Comparison of ENCODE assay signal across 13 mouse cellular contexts in genomic region chr15:101070762-101071161, GRCm38 (mm10). TPM values are rescaled to one million over a fixed set of nuclear protein-coding genes. Genes with fewer than 3 reads are reported as not detected.
DNase-seq lines count a peak whose midpoint lies in the region; ATAC-seq and TF ChIP-seq lines count a peak whose summit lies in the region.
"Had no signal": no experiment of that assay in that cellular context is flagged by ENCODE, and none has a peak within 500 bp of the region (broad histone marks: within the 10 kb centered on the region; RNA-seq: fewer than 3 reads in every experiment).

No protein-coding gene starts in this region.

- H3K4me3 ChIP-seq in midbrain, embryonic 10.5 days, result peak overlapping the region; percentile 18; the same call in 1 of the 2 replicates
- H3K4me3 ChIP-seq in midbrain, embryonic 13.5 days (replicated peaks), result no peak overlapping the region
- no peak overlapping the region for H3K4me3 ChIP-seq in intestine, embryonic 16.5 days (ENCODE audit: low read length)
- no peak overlapping the region for H3K4me3 ChIP-seq in limb, embryonic 12.5 days (replicated peaks)
- no peak overlapping the region for H3K4me3 ChIP-seq in stomach, postnatal 0 days (ENCODE audit: low read depth, low read length)
- no peak overlapping the region for H3K4me3 ChIP-seq in thymus, adult 2 months (ENCODE audit: control insufficient read depth, insufficient read depth, low read length)
- H3K4me3 ChIP-seq: heart, embryonic 15.5 days had no signal

- H3K4me1 ChIP-seq in midbrain, embryonic 10.5 days, result peaks cover 100% of the 10 kb centered on the region
- H3K4me1 ChIP-seq in midbrain, embryonic 13.5 days (replicated peaks), result peaks cover 71% of the 10 kb centered on the region
- peaks cover 51% of the 10 kb centered on the region for H3K4me1 ChIP-seq in intestine, embryonic 16.5 days (ENCODE audit: control insufficient read depth, insufficient read depth, low read length)
- peaks cover 76% of the 10 kb centered on the region for H3K4me1 ChIP-seq in limb, embryonic 12.5 days (replicated peaks)
- H3K4me1 ChIP-seq in stomach, postnatal 0 days (replicated peaks; ENCODE audit: control insufficient read depth, insufficient read depth), result peaks cover 10% of the 10 kb centered on the region; the same call in 1 of the 2 replicates
- H3K4me1 ChIP-seq in thymus, adult 2 months (replicated peaks; ENCODE audit: control insufficient read depth, insufficient read depth, low read length), result no peaks in the 10 kb centered on the region

- ATAC-seq in midbrain, embryonic 13.5 days, result no peak
- ATAC-seq in intestine, embryonic 16.5 days, result peak; percentile 66
- ATAC-seq in limb, embryonic 12.5 days (ENCODE audit: insufficient number of reproducible peaks, insufficient read depth, low FRiP score, low TSS enrichment, low read depth), result no peak
- ATAC-seq in stomach, postnatal 0 days (ENCODE audit: low FRiP score, low TSS enrichment), result peak; percentile 79
- ATAC-seq: activated CD4-positive, CD25-positive, alpha-beta regulatory T cell, adult 4 months; forebrain, postnatal 0 days had no signal

- H3K4me2 ChIP-seq in midbrain, embryonic 13.5 days (replicated peaks), result no peak overlapping the region
- no peak overlapping the region for H3K4me2 ChIP-seq in intestine, embryonic 16.5 days (ENCODE audit: low read depth, low read length)
- no peak overlapping the region; the same call in 1 of the 2 replicates for H3K4me2 ChIP-seq in limb, embryonic 12.5 days
- peak overlapping the region; percentile 14; the same call in 1 of the 2 replicates for H3K4me2 ChIP-seq in stomach, postnatal 0 days (replicated peaks; ENCODE audit: low read depth)
- H3K4me2 ChIP-seq: heart, embryonic 15.5 days had no signal

- peak overlapping the region; percentile 90 for H3K27ac ChIP-seq in midbrain, embryonic 10.5 days (replicated peaks)
- H3K27ac ChIP-seq in midbrain, embryonic 13.5 days, result no peak overlapping the region
- H3K27ac ChIP-seq in intestine, embryonic 16.5 days (ENCODE audit: low read length), result peak overlapping the region; percentile 72; the same call in 1 of the 2 replicates
- peak overlapping the region; percentile 68 for H3K27ac ChIP-seq in limb, embryonic 12.5 days
- H3K27ac ChIP-seq in stomach, postnatal 0 days (replicated peaks), result peak overlapping the region; percentile 79
- no peak overlapping the region for H3K27ac ChIP-seq in thymus, adult 2 months (ENCODE audit: control insufficient read depth, insufficient read depth, low read length)
- H3K27ac ChIP-seq: heart, embryonic 15.5 days; macrophage had no signal

- H3K27me3 ChIP-seq in midbrain, embryonic 10.5 days (ENCODE audit: low read depth, poor library complexity, severe bottlenecking), result no peaks in the 10 kb centered on the region
- H3K27me3 ChIP-seq in midbrain, embryonic 13.5 days, result 0 out of 2 replicates have a peak, but pooled peaks cover 3% of the 10 kb centered on the region
- no peaks in the 10 kb centered on the region for H3K27me3 ChIP-seq in intestine, embryonic 16.5 days (replicated peaks; ENCODE audit: control insufficient read depth, insufficient read depth, low read length)
- H3K27me3 ChIP-seq in limb, embryonic 12.5 days, result no peaks in the 10 kb centered on the region
- H3K27me3 ChIP-seq in stomach, postnatal 0 days (ENCODE audit: control insufficient read depth, insufficient read depth, low read length), result no peaks in the 10 kb centered on the region
- H3K27me3 ChIP-seq in thymus, adult 2 months (ENCODE audit: control insufficient read depth, insufficient read depth, low read length), result no peaks in the 10 kb centered on the region

- no peak for DNase-seq in midbrain, embryonic 10.5 days (ENCODE audit: low spot score)
- DNase-seq in stomach, postnatal 0 days (ENCODE audit: low spot score), result peak; percentile 76
- no peak for DNase-seq in retina, embryonic 14.5 days (ENCODE audit: low spot score)
- no peak for DNase-seq in spleen, postnatal 4 days (ENCODE audit: low spot score in 2 of 2)
- DNase-seq in thymus, adult 2 months, result no peak
- DNase-seq: cerebellum, adult 11-12 months; forebrain, postnatal 0 days had no signal

- WGBS in midbrain, embryonic 10.5 days, result 24% methylated on average over 5 of the region's 5 CpGs
- 30% methylated on average over 5 of the region's 5 CpGs for WGBS in midbrain, embryonic 13.5 days
- 20% methylated on average over 5 of the region's 5 CpGs for WGBS in intestine, embryonic 16.5 days
- 22% methylated on average over 5 of the region's 5 CpGs for WGBS in limb, embryonic 12.5 days
- WGBS in stomach, postnatal 0 days, result 30% methylated on average over 5 of the region's 5 CpGs
- WGBS in thymus, adult 2 months, result 80% methylated on average over 5 of the region's 5 CpGs

- peaks cover 26% of the 10 kb centered on the region for H3K36me3 ChIP-seq in midbrain, embryonic 10.5 days
- H3K36me3 ChIP-seq in midbrain, embryonic 13.5 days, result no peaks in the 10 kb centered on the region
- H3K36me3 ChIP-seq in intestine, embryonic 16.5 days (ENCODE audit: control insufficient read depth, insufficient read depth, low read length), result no peaks in the 10 kb centered on the region
- H3K36me3 ChIP-seq in limb, embryonic 12.5 days, result peaks cover 5% of the 10 kb centered on the region; the same call in 1 of the 2 replicates
- H3K36me3 ChIP-seq in stomach, postnatal 0 days (ENCODE audit: control insufficient read depth, insufficient read depth, low read length), result no peaks in the 10 kb centered on the region
- no peaks in the 10 kb centered on the region for H3K36me3 ChIP-seq in thymus, adult 2 months (ENCODE audit: control insufficient read depth, insufficient read depth, low read length)
- H3K36me3 ChIP-seq: heart, embryonic 15.5 days had no signal

- no peaks in the 10 kb centered on the region for H3K9me3 ChIP-seq in midbrain, embryonic 10.5 days (replicated peaks)
- no peaks in the 10 kb centered on the region for H3K9me3 ChIP-seq in midbrain, embryonic 13.5 days
- no peaks in the 10 kb centered on the region for H3K9me3 ChIP-seq in intestine, embryonic 16.5 days (ENCODE audit: control insufficient read depth, low read length)
- H3K9me3 ChIP-seq in limb, embryonic 12.5 days, result no peaks in the 10 kb centered on the region
- no peaks in the 10 kb centered on the region for H3K9me3 ChIP-seq in stomach, postnatal 0 days (ENCODE audit: control insufficient read depth, low read length)
- H3K9me3 ChIP-seq: heart, embryonic 15.5 days had no signal

- no peak for TF ChIP-seq CTCF in stomach, postnatal 0 days (IDR thresholded peaks at IDR 0.05; ENCODE audit: low read depth)
- TF ChIP-seq CTCF in thymus, adult 2 months (IDR thresholded peaks at IDR 0.05; ENCODE audit: borderline replicate concordance, control insufficient read depth, extremely low read depth, insufficient read depth, low read length, poor library complexity), result no peak

- peak; percentile 76 for TF ChIP-seq EP300 in stomach, postnatal 0 days (optimal IDR thresholded peaks at IDR 0.05)

- TF ChIP-seq POLR2A in thymus, adult 2 months (IDR thresholded peaks at IDR 0.05; ENCODE audit: control insufficient read depth, extremely low read depth, insufficient read depth, low read length, poor library complexity), result no peak

- no peak overlapping the region for H3K9ac ChIP-seq in midbrain, embryonic 13.5 days (replicated peaks)
- H3K9ac ChIP-seq in intestine, embryonic 16.5 days (ENCODE audit: low read depth, low read length), result no peak overlapping the region
- no peak overlapping the region; the same call in 1 of the 2 replicates for H3K9ac ChIP-seq in limb, embryonic 12.5 days (replicated peaks)
- peak overlapping the region; percentile 23 for H3K9ac ChIP-seq in stomach, postnatal 0 days (ENCODE audit: low read length)
- H3K9ac ChIP-seq: forebrain, postnatal 0 days; heart, embryonic 15.5 days had no signal

RNA-seq across cellular contexts. Expression of gene Fignl2, which starts 7.6 kb away (rescaled TPM):
- polyA plus RNA-seq in midbrain, embryonic 10.5 days (2016; fragmentation: Nextera tagmentation; extraction: Ambion mirVana), result 0.88 and 1.7 TPM in 2 replicates
- polyA plus RNA-seq in midbrain, embryonic 13.5 days (2015; fragmentation: Nextera tagmentation; extraction: Ambion mirVana), result 0.11 and 0.15 TPM in 2 replicates
- polyA plus RNA-seq in intestine, embryonic 16.5 days (2015; fragmentation: Nextera tagmentation; extraction: Ambion mirVana), result 0.12 TPM in 2 replicates
- polyA plus RNA-seq in limb, embryonic 12.5 days (2016; fragmentation: Nextera tagmentation; extraction: Ambion mirVana), result 0.38 and 0.56 TPM in 2 replicates
- polyA plus RNA-seq in stomach, postnatal 0 days (2015; fragmentation: Nextera tagmentation; extraction: Ambion mirVana), result 0.19 and 0.22 TPM in 2 replicates
- polyA plus RNA-seq in thymus, adult 2 months (2012; rRNA removed), result 0.86 and 1.4 TPM in 2 replicates
- polyA plus RNA-seq: activated CD4-positive, CD25-positive, alpha-beta regulatory T cell, adult 4 months had no signal

RNA-seq across cellular contexts. Expression of gene Gm47841, which starts 23.6 kb away (rescaled TPM):
- polyA plus RNA-seq in midbrain, embryonic 10.5 days (2016; fragmentation: Nextera tagmentation; extraction: Ambion mirVana), result not detected in 2 replicates
- not detected in 2 replicates for polyA plus RNA-seq in midbrain, embryonic 13.5 days (2015; fragmentation: Nextera tagmentation; extraction: Ambion mirVana)
- not detected in 2 replicates for polyA plus RNA-seq in intestine, embryonic 16.5 days (2015; fragmentation: Nextera tagmentation; extraction: Ambion mirVana)
- not detected in 2 replicates for polyA plus RNA-seq in limb, embryonic 12.5 days (2016; fragmentation: Nextera tagmentation; extraction: Ambion mirVana)
- not detected in 2 replicates for polyA plus RNA-seq in stomach, postnatal 0 days (2015; fragmentation: Nextera tagmentation; extraction: Ambion mirVana)
- polyA plus RNA-seq in thymus, adult 2 months (2012; rRNA removed), result not detected in 2 replicates
- polyA plus RNA-seq: activated CD4-positive, CD25-positive, alpha-beta regulatory T cell, adult 4 months; forebrain, postnatal 0 days; heart, embryonic 15.5 days; macrophage had no signal

RNA-seq across cellular contexts. Expression of gene Ankrd33, which starts 44.8 kb away (rescaled TPM):
- not detected in 2 replicates for polyA plus RNA-seq in midbrain, embryonic 10.5 days (2016; fragmentation: Nextera tagmentation; extraction: Ambion mirVana)
- not detected in 2 replicates for polyA plus RNA-seq in midbrain, embryonic 13.5 days (2015; fragmentation: Nextera tagmentation; extraction: Ambion mirVana)
- polyA plus RNA-seq in intestine, embryonic 16.5 days (2015; fragmentation: Nextera tagmentation; extraction: Ambion mirVana), result not detected in 2 replicates
- not detected in 2 replicates for polyA plus RNA-seq in limb, embryonic 12.5 days (2016; fragmentation: Nextera tagmentation; extraction: Ambion mirVana)
- not detected in 2 replicates for polyA plus RNA-seq in stomach, postnatal 0 days (2015; fragmentation: Nextera tagmentation; extraction: Ambion mirVana)
- not detected in 2 replicates for polyA plus RNA-seq in thymus, adult 2 months (2012; rRNA removed)
- polyA plus RNA-seq: activated CD4-positive, CD25-positive, alpha-beta regulatory T cell, adult 4 months; forebrain, postnatal 0 days; heart, embryonic 15.5 days; macrophage had no signal

RNA-seq across cellular contexts. Expression of gene Acvrl1, which starts 57.6 kb away (rescaled TPM):
- polyA plus RNA-seq in midbrain, embryonic 10.5 days (2016; fragmentation: Nextera tagmentation; extraction: Ambion mirVana), result 8.9 and 10.7 TPM in 2 replicates
- 5.3 and 5.5 TPM in 2 replicates for polyA plus RNA-seq in midbrain, embryonic 13.5 days (2015; fragmentation: Nextera tagmentation; extraction: Ambion mirVana)
- polyA plus RNA-seq in intestine, embryonic 16.5 days (2015; fragmentation: Nextera tagmentation; extraction: Ambion mirVana), result 31.2 and 31.9 TPM in 2 replicates
- polyA plus RNA-seq in limb, embryonic 12.5 days (2016; fragmentation: Nextera tagmentation; extraction: Ambion mirVana), result 7.3 and 7.4 TPM in 2 replicates
- polyA plus RNA-seq in stomach, postnatal 0 days (2015; fragmentation: Nextera tagmentation; extraction: Ambion mirVana), result 13.5 and 15.2 TPM in 2 replicates
- 27.2 and 34.2 TPM in 2 replicates for polyA plus RNA-seq in thymus, adult 2 months (2012; rRNA removed)

Comparison
In these comparisons a context has a peak if more than half of its experiments do, and no peak if none do; other contexts are left out.
1. H3K27ac ChIP-seq: peak in midbrain, embryonic 10.5 days (single experiment), intestine, embryonic 16.5 days (single experiment), limb, embryonic 12.5 days (single experiment) and stomach, postnatal 0 days (single experiment); none in midbrain, embryonic 13.5 days (single experiment) and thymus, adult 2 months (single experiment).
2. ATAC-seq: peak in intestine, embryonic 16.5 days (single experiment) and stomach, postnatal 0 days (single experiment); none in midbrain, embryonic 13.5 days (single experiment) and limb, embryonic 12.5 days (single experiment).